Mouse (Mus musculus): ENCODE measurements around the gene Ccdc181. TPM values are rescaled to one million over a fixed set of nuclear protein-coding genes. Genes with fewer than 3 reads are reported as not detected.

Ccdc181 gene
- polyA plus RNA-seq, 1 experiment from 2014 or later: 22.3 TPM

GRCm38 (mm10) chr1:164292040-164292439 is 16.7 kb downstream of the Ccdc181 start:
- H3K4me1 ChIP-seq: no peaks in the 10 kb centered on the region
- no peak overlapping the region for H3K9ac ChIP-seq (replicated peaks)
- 90% methylated on average over 5 of the region's 5 CpGs for WGBS
- no peak for ATAC-seq (replicated peaks)
- no peaks in the 10 kb centered on the region for H3K27me3 ChIP-seq
- no peak overlapping the region for H3K4me2 ChIP-seq (replicated peaks)
- H3K4me3 ChIP-seq: no peak overlapping the region
- H3K27ac ChIP-seq (replicated peaks): no peak overlapping the region
- peaks cover 55% of the 10 kb centered on the region for H3K36me3 ChIP-seq
- H3K9me3 ChIP-seq: no peaks in the 10 kb centered on the region

DNA sequence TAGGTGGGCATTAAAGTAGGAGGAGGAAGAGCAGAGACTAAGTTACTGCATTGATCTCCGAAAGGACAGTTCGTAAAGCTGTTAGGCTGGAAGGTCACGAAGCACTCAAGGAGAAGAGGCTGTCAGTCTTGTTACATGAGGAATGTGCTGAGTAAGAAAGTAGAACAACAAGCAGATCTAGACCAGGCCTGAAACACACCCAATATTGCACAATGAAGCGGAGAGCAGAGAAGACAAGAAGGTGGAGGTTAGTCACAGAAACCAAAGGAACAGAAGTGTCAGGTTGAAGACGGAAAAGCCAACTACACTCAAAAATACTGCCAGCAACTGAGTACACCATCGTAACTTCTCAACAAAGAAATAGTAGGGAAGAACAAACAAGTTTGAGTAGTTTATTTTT is 18.7 kb downstream of the Ccdc181 start:
- H3K27ac ChIP-seq (replicated peaks): no peak overlapping the region
- no peaks in the 10 kb centered on the region for H3K9me3 ChIP-seq
- H3K36me3 ChIP-seq: peaks cover 71% of the 10 kb centered on the region
- H3K4me1 ChIP-seq: no peaks in the 10 kb centered on the region
- H3K4me3 ChIP-seq: no peak overlapping the region
- no peaks in the 10 kb centered on the region for H3K27me3 ChIP-seq
- H3K9ac ChIP-seq (replicated peaks): no peak overlapping the region
- 94% methylated on average over 6 of the region's 6 CpGs for WGBS
- no peak overlapping the region for H3K4me2 ChIP-seq (replicated peaks)
- no peak for ATAC-seq (replicated peaks)

GRCm38 (mm10) chr1:164296473-164296872 is 21.1 kb downstream of the Ccdc181 start:
- ATAC-seq (replicated peaks): no peak
- Histone ChIP-seq H3K27me3 (no peaks in the 10 kb centered on the region), H3K9ac (replicated peaks) (no peak overlapping the region), H3K4me2 (replicated peaks) (no peak overlapping the region), H3K27ac (replicated peaks) (no peak overlapping the region), H3K36me3 (peaks cover 73% of the 10 kb centered on the region), H3K4me1 (no peaks in the 10 kb centered on the region), H3K9me3 (no peaks in the 10 kb centered on the region), H3K4me3 (no peak overlapping the region)
- WGBS: 96% methylated on average over 4 of the region's 5 CpGs

GRCm38 (mm10) chr1:164301949-164302348 is 26.6 kb downstream of the Ccdc181 start:
- no peak for ATAC-seq (replicated peaks)
- no peak overlapping the region for H3K4me2 ChIP-seq (replicated peaks)
- H3K9me3 ChIP-seq: no peaks in the 10 kb centered on the region
- peaks cover 19% of the 10 kb centered on the region for H3K4me1 ChIP-seq
- H3K9ac ChIP-seq (replicated peaks): no peak overlapping the region
- no peaks in the 10 kb centered on the region for H3K27me3 ChIP-seq
- 95% methylated on average over 4 of the region's 4 CpGs for WGBS
- H3K36me3 ChIP-seq: peaks cover 50% of the 10 kb centered on the region
- no peak overlapping the region for H3K27ac ChIP-seq (replicated peaks)
- no peak overlapping the region for H3K4me3 ChIP-seq

- ATAC-seq (replicated peaks): no peak
- 79% methylated on average over 5 of the region's 5 CpGs for WGBS
- H3K4me1 ChIP-seq: peaks cover 27% of the 10 kb centered on the region
- H3K4me3 ChIP-seq: no peak within 1 kb of the TSS
- no peaks in the 10 kb centered on the region for H3K27me3 ChIP-seq
- H3K36me3 ChIP-seq: peaks cover 35% of the 10 kb centered on the region
- H3K4me2 ChIP-seq (replicated peaks): no peak within 1 kb of the TSS
- no peak within 1 kb of the TSS for H3K9ac ChIP-seq (replicated peaks)
- no peaks in the 10 kb centered on the region for H3K9me3 ChIP-seq
- no peak within 1 kb of the TSS for H3K27ac ChIP-seq (replicated peaks)
These were observed 28.4 kb downstream of the Ccdc181 start, which contains the start of gene Nme7 for GRCm38 (mm10) chr1:164303821-164304220. Gene Nme7, plus strand, starts transcription at chr1:164304121.

GRCm38 (mm10) chr1:164307124-164307751 is 31.9 kb downstream of the Ccdc181 start, which contains the start of gene Blzf1:
Gene Blzf1, minus strand, starts transcription at chr1:164307489.
- no peaks in the 10 kb centered on the region for H3K27me3 ChIP-seq
- peaks cover 27% of the 10 kb centered on the region for H3K4me1 ChIP-seq
- H3K4me2 ChIP-seq (replicated peaks): peak within 1 kb of the TSS; percentile 90
- under 1% methylated on average over 35 of the region's 35 CpGs for WGBS
- peak within 1 kb of the TSS; percentile 47 for H3K9ac ChIP-seq (replicated peaks)
- peak; percentile 99 for ATAC-seq (replicated peaks)
- peak within 1 kb of the TSS; percentile 72 for H3K4me3 ChIP-seq
- peak within 1 kb of the TSS; percentile 76 for H3K27ac ChIP-seq (replicated peaks)
- no peaks in the 10 kb centered on the region for H3K9me3 ChIP-seq
- peaks cover 7% of the 10 kb centered on the region for H3K36me3 ChIP-seq

- peak; percentile 15 for ATAC-seq (replicated peaks)
- Histone ChIP-seq H3K4me1 (peaks cover 27% of the 10 kb centered on the region), H3K36me3 (peaks cover 4% of the 10 kb centered on the region), H3K4me2 (replicated peaks) (peak overlapping the region; percentile 59), H3K27me3 (no peaks in the 10 kb centered on the region), H3K4me3 (peak overlapping the region; percentile 72), H3K9me3 (no peaks in the 10 kb centered on the region), H3K9ac (replicated peaks) (peak overlapping the region; percentile 39), H3K27ac (replicated peaks) (peak overlapping the region; percentile 31; the same call in 1 of the 2 replicates)
- WGBS: 13% methylated on average over 10 of the region's 10 CpGs
These were observed 32.5 kb downstream of the Ccdc181 start for GRCm38 (mm10) chr1:164307922-164308321.

- H3K9ac ChIP-seq (replicated peaks): no peak overlapping the region
- 91% methylated on average over 5 of the region's 5 CpGs for WGBS
These were observed 38.7 kb downstream of the Ccdc181 start for GRCm38 (mm10) chr1:164314085-164314484.

DNA sequence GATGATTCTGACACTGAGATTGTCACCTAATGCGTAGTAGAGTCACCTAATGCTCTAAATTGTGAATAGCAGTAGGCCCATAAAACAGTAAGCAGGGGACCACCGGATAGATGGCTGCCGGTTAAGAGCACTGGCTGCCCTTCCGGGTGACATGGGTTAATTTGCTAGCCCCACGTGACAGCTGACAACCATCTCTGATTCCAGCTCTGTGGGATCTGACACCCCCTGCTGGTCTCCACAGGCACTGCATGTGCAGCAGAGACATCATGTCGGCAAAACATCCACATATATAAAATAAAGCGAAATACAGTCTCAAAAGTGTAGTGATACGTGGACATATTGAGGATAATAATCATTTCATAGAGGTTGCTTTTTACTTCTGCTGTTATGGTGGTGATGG is 39.9 kb downstream of the Ccdc181 start:
- Histone ChIP-seq H3K36me3 (peaks cover 7% of the 10 kb centered on the region), H3K4me2 (replicated peaks) (no peak overlapping the region), H3K27ac (replicated peaks) (no peak overlapping the region), H3K4me3 (no peak overlapping the region), H3K4me1 (no peaks in the 10 kb centered on the region), H3K9me3 (no peaks in the 10 kb centered on the region), H3K9ac (replicated peaks) (no peak overlapping the region), H3K27me3 (no peaks in the 10 kb centered on the region)
- 72% methylated on average over 8 of the region's 8 CpGs for WGBS
- no peak for ATAC-seq (replicated peaks)

More at GRCm38 (mm10) chr1:164314085-164314484, 38.7 kb downstream of the Ccdc181 start:
- H3K36me3 ChIP-seq: peaks cover 7% of the 10 kb centered on the region
- no peaks in the 10 kb centered on the region for H3K27me3 ChIP-seq
- no peaks in the 10 kb centered on the region for H3K9me3 ChIP-seq
- H3K27ac ChIP-seq (replicated peaks): no peak overlapping the region
- ATAC-seq (replicated peaks): no peak
- H3K4me1 ChIP-seq: no peaks in the 10 kb centered on the region
- no peak overlapping the region for H3K4me2 ChIP-seq (replicated peaks)
- H3K4me3 ChIP-seq: no peak overlapping the region

- no peaks in the 10 kb centered on the region for H3K27me3 ChIP-seq
- no peaks in the 10 kb centered on the region for H3K9me3 ChIP-seq
- no peak overlapping the region for H3K4me2 ChIP-seq (replicated peaks)
- H3K27ac ChIP-seq (replicated peaks): no peak overlapping the region
- no peak overlapping the region for H3K9ac ChIP-seq (replicated peaks)
- H3K4me1 ChIP-seq: no peaks in the 10 kb centered on the region; the same call in 1 of the 2 replicates
- no peak overlapping the region for H3K4me3 ChIP-seq
- 29% methylated on average over 3 of the region's 3 CpGs for WGBS
- ATAC-seq (replicated peaks): peak; percentile 75
- H3K36me3 ChIP-seq: peaks cover 4% of the 10 kb centered on the region; the same call in 1 of the 2 replicates
These were observed 41.3 kb downstream of the Ccdc181 start for GRCm38 (mm10) chr1:164316697-164317096.

DNA sequence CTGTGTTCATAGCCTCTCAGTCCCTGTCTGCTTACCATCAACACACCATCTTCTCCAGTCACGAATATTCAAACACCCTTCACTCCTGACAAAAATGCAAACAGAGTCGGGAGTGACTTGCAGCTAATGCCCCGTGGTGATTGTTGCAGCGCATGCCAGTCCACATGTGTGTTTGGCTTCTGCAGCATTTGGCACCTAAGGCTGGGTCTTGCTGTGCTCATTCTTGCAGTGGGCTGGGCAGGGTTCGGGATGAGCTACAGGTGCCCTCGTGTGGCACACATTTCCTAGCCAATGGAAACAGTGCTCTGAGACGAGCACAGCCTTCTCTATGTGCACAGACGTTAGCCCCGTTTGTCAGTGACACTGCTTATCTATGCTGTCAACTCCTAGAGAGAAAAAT is 41.9 kb downstream of the Ccdc181 start:
- Histone ChIP-seq H3K27me3 (no peaks in the 10 kb centered on the region), H3K4me2 (replicated peaks) (no peak overlapping the region), H3K4me3 (no peak overlapping the region), H3K9ac (replicated peaks) (no peak overlapping the region), H3K27ac (replicated peaks) (no peak overlapping the region), H3K9me3 (no peaks in the 10 kb centered on the region), H3K4me1 (no peaks in the 10 kb centered on the region; the same call in 1 of the 2 replicates), H3K36me3 (peaks cover 4% of the 10 kb centered on the region; the same call in 1 of the 2 replicates)
- peak; percentile 17; the same call in 1 of the 2 replicates for ATAC-seq (replicated peaks)
- WGBS: 86% methylated on average over 9 of the region's 9 CpGs

- H3K9ac ChIP-seq (replicated peaks): no peak overlapping the region
- no peaks in the 10 kb centered on the region; the same call in 1 of the 2 replicates for H3K4me1 ChIP-seq
- H3K4me2 ChIP-seq (replicated peaks): no peak overlapping the region
- peaks cover 4% of the 10 kb centered on the region; the same call in 1 of the 2 replicates for H3K36me3 ChIP-seq
- no peaks in the 10 kb centered on the region for H3K27me3 ChIP-seq
- no peak overlapping the region for H3K27ac ChIP-seq (replicated peaks)
- no peak overlapping the region for H3K4me3 ChIP-seq
- no peak for ATAC-seq (replicated peaks)
- WGBS: 91% methylated on average over 5 of the region's 5 CpGs
- no peaks in the 10 kb centered on the region for H3K9me3 ChIP-seq
These were observed 43.1 kb downstream of the Ccdc181 start for GRCm38 (mm10) chr1:164318474-164318873.

Measured in forebrain, embryonic 15.5 days (tissue).